Mouse (Mus musculus) frontal cortex, postnatal 14 days (tissue): ENCODE results near the gene Icam2.
A peak's percentile ranks its signal among the peaks of the same experiment; 100 is the strongest.
"Not testable (repeated sequence)": the region's sequence is repeated elsewhere in the genome, so short reads cannot be mapped to it uniquely, and the experiment has no call there.

Experiments used
- DNase-seq, 2 experiments: peaks; one replicate each; pipeline ENCODE4 v3.0.0; 2022; ENCODE audit warnings: low spot score in 2 of 2

Icam2 gene

GRCm38 (mm10) chr11:106344910-106345309 lies 43.0 kb downstream of the Icam2 start:
- DNase-seq: no peak

- DNase-seq: no peak
These were observed 46.8 kb downstream of the Icam2 start for GRCm38 (mm10) chr11:106340990-106341520.

GRCm38 (mm10) chr11:106339323-106339722 lies 48.6 kb downstream of the Icam2 start:
- not testable (repeated sequence) for DNase-seq

- DNase-seq: no peak
These were observed 49.0 kb downstream of the Icam2 start for GRCm38 (mm10) chr11:106338870-106339269.

DNA sequence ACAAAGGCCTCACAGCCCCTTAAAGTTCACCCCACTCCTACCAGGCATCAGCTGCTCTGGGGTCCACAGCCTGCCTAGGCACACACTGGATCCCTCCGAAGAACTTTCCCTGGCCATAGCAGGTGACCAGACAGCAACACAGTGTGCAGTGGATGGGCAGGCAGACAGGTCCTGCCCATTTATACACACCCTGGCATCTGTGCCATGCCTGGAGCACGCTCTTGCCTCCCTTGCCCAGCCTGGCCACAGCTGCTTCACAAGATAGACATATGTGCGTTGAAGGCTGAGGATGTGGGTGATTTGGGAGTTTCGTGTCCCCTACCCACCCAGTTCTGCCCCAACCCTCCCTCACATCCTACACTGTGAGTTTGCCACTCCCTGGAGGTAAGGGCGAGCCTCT lies 49.8 kb downstream of the Icam2 start:
- no peak for DNase-seq

- no peak for DNase-seq
These were observed 53.8 kb downstream of the Icam2 start for GRCm38 (mm10) chr11:106334066-106334465.

GRCm38 (mm10) chr11:106332458-106332857 lies 55.4 kb downstream of the Icam2 start:
- no peak for DNase-seq

GRCm38 (mm10) chr11:106329682-106330081 lies 58.2 kb downstream of the Icam2 start:
- DNase-seq: peak in 1 of 2 experiments; percentile 21

- no peak for DNase-seq
These were observed 58.7 kb downstream of the Icam2 start for GRCm38 (mm10) chr11:106329128-106329527.

DNA sequence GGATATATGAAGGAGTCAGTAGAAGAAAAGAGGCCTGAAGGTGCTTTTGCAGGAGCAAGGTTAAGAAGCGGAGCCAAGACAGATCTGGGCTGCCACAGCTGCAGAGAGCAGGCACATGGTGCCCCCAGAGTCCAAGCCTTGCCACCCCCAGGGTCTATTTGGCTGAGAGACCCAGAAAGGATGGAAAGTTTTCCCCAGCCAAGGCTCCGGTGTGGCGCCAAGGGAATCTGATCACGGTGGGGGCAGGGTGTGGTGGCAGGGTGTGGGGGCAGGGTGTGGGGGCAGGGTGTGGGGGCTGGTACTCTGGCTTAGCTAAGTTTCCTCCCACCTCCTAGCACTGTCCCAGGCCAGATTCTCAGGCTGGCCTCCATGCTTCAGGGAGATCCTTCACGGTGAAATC lies 59.4 kb downstream of the Icam2 start:
- no peak for DNase-seq
